9 mouse cellular contexts compared by ENCODE assay signal in the genomic region with DNA sequence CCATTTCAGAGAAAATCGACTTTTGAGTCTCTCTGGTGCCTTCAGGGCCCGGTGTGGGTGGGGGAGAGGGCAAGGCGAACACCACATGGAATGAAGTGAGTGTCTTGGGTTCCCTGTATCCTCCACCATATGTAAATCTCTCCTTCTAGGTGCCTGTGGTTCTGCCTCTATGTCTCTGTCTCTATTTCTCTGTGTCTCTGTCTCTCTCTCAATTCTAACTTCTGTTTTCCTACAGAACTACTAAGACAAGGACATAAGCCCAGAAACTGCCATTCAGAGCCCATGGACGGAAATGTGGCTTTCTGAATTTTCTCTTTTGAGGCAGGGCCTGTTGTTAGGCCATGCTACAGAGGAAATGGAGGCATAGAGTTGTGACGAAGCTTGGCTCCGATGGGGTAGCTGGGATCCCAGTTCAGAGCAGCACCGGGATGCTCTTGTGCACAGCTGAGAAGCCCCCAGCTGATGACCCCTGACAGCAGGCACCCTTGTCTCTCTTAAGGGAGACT.
DNase-seq lines count a peak whose midpoint lies in the region; ATAC-seq and TF ChIP-seq lines count a peak whose summit lies in the region.
"Had no signal": no experiment of that assay in that cellular context is flagged by ENCODE, and none has a peak within 500 bp of the region (broad histone marks: within the 10 kb centered on the region; RNA-seq: fewer than 3 reads in every experiment).

No protein-coding gene starts in this region.

- TF ChIP-seq CTCF in kidney, adult 2 months (conservative IDR thresholded peaks at IDR 0.05; ENCODE audit: insufficient read depth, insufficient read length, low read depth, low read length), result no peak

- no peak for DNase-seq in kidney, adult 2 months
- DNase-seq in B cell, adult 2 months, result no peak
- no peak for DNase-seq in frontal cortex, postnatal 36 days (ENCODE audit: low spot score in 2 of 2)
- DNase-seq in gastrocnemius, postnatal 25 days, result no peak
- DNase-seq: cerebellum, postnatal 36 days had no signal

- H3K4me3 ChIP-seq in kidney, embryonic 14.5 days (ENCODE audit: low read length), result peak overlapping the region; percentile 48
- no peak overlapping the region for H3K4me3 ChIP-seq in kidney, adult 2 months (ENCODE audit: insufficient read depth, low read depth, low read length)
- H3K4me3 ChIP-seq in hindbrain, embryonic 15.5 days, result peak overlapping the region; percentile 39
- H3K4me3 ChIP-seq in midbrain, embryonic 13.5 days (replicated peaks), result peak overlapping the region; percentile 42

- no peaks in the 10 kb centered on the region for H3K36me3 ChIP-seq in kidney, embryonic 14.5 days (ENCODE audit: control insufficient read depth, insufficient read depth, low read length)
- no peaks in the 10 kb centered on the region for H3K36me3 ChIP-seq in kidney, adult 2 months (ENCODE audit: control insufficient read depth, insufficient read depth, low read length)
- no peaks in the 10 kb centered on the region for H3K36me3 ChIP-seq in hindbrain, embryonic 15.5 days
- no peaks in the 10 kb centered on the region for H3K36me3 ChIP-seq in midbrain, embryonic 13.5 days

- 49% methylated on average over 7 of the region's 7 CpGs for WGBS in kidney, embryonic 14.5 days
- WGBS in kidney, adult 2 months, result 56% methylated on average over 7 of the region's 7 CpGs
- 35% methylated on average over 7 of the region's 7 CpGs for WGBS in hindbrain, embryonic 15.5 days
- WGBS in midbrain, embryonic 13.5 days, result 29% methylated on average over 7 of the region's 7 CpGs

- peak overlapping the region; percentile 88 for H3K4me2 ChIP-seq in kidney, embryonic 14.5 days (replicated peaks; ENCODE audit: low read depth, low read length)
- H3K4me2 ChIP-seq in hindbrain, embryonic 15.5 days, result peak overlapping the region; percentile 79
- peak overlapping the region; percentile 72 for H3K4me2 ChIP-seq in midbrain, embryonic 13.5 days (replicated peaks)

- no peak overlapping the region for H3K27ac ChIP-seq in kidney, embryonic 14.5 days (ENCODE audit: low read depth, low read length)
- H3K27ac ChIP-seq in kidney, adult 2 months (ENCODE audit: insufficient read depth, low read depth, low read length), result no peak overlapping the region
- H3K27ac ChIP-seq in hindbrain, embryonic 15.5 days (replicated peaks), result no peak overlapping the region
- no peak overlapping the region for H3K27ac ChIP-seq in midbrain, embryonic 13.5 days

- no peaks in the 10 kb centered on the region for H3K4me1 ChIP-seq in kidney, embryonic 14.5 days (ENCODE audit: control insufficient read depth, insufficient read depth, low read length)
- H3K4me1 ChIP-seq in kidney, adult 2 months (ENCODE audit: control insufficient read depth, insufficient read depth, low read length), result no peaks in the 10 kb centered on the region
- H3K4me1 ChIP-seq in hindbrain, embryonic 15.5 days (replicated peaks), result peaks cover 12% of the 10 kb centered on the region
- H3K4me1 ChIP-seq in midbrain, embryonic 13.5 days (replicated peaks), result peaks cover 30% of the 10 kb centered on the region

- H3K9me3 ChIP-seq in kidney, embryonic 14.5 days (ENCODE audit: control insufficient read depth, low read length), result no peaks in the 10 kb centered on the region
- no peaks in the 10 kb centered on the region for H3K9me3 ChIP-seq in hindbrain, embryonic 15.5 days
- H3K9me3 ChIP-seq in midbrain, embryonic 13.5 days, result no peaks in the 10 kb centered on the region

- no peak for ATAC-seq in kidney, embryonic 14.5 days (ENCODE audit: low FRiP score, low TSS enrichment)
- ATAC-seq in common myeloid progenitor, adult 5-6 weeks (replicated peaks; ENCODE audit: low read depth, poor library complexity, severe bottlenecking), result peak; percentile 23; the same call in 1 of the 2 replicates
- ATAC-seq in hindbrain, embryonic 15.5 days (ENCODE audit: low FRiP score, low read depth), result no peak
- no peak; the same call in 1 of the 2 replicates for ATAC-seq in midbrain, embryonic 13.5 days

- H3K27me3 ChIP-seq in kidney, embryonic 14.5 days (ENCODE audit: control insufficient read depth, insufficient read depth, low read length), result no peaks in the 10 kb centered on the region
- no peaks in the 10 kb centered on the region for H3K27me3 ChIP-seq in kidney, adult 2 months (replicated peaks; ENCODE audit: control insufficient read depth, insufficient read depth, low read length)
- peaks cover 44% of the 10 kb centered on the region for H3K27me3 ChIP-seq in hindbrain, embryonic 15.5 days
- peaks cover 23% of the 10 kb centered on the region for H3K27me3 ChIP-seq in midbrain, embryonic 13.5 days

- H3K9ac ChIP-seq in kidney, embryonic 14.5 days (ENCODE audit: low read depth, low read length), result peak overlapping the region; percentile 60
- peak overlapping the region; percentile 37; the same call in 1 of the 2 replicates for H3K9ac ChIP-seq in hindbrain, embryonic 15.5 days
- H3K9ac ChIP-seq in midbrain, embryonic 13.5 days (replicated peaks), result peak overlapping the region; percentile 51

- TF ChIP-seq POLR2A in kidney, adult 2 months (IDR thresholded peaks at IDR 0.05; ENCODE audit: low read depth, low read length), result no peak
